Mouse (Mus musculus): ENCODE results near the gene Mamdc4.

DNA sequence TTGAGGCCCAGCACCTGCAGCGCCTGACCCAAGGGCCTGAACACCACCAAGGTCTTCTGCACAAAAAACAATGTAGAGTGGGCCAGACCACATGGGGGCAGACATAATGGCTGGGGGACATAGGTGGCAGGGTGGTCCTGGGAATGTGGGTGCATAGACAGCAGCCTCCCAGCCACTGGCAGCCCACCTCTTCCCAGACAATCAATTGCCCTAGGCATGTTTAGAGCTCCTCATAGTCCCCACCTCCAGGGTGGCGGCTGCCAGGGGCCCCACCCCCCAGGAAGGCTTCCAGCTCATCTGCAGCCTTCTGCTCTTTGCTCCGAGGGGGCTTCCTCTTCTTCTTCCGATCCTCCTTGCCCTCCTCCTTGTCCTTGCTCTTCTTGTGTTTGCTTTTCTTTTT, 8.9 kb upstream of the Mamdc4 start:
- no peak for TF ChIP-seq CTCF (IDR thresholded peaks at IDR 0.05; ENCODE audit: low read depth, low read length)
- TF ChIP-seq POLR2A (IDR thresholded peaks at IDR 0.05; ENCODE audit: extremely low read depth, insufficient read depth, low read length) = no peak

Data from liver, adult 2 months (tissue).